Mouse (Mus musculus): ENCODE results near the gene Mrpl36. TPM values are rescaled to one million over a fixed set of nuclear protein-coding genes. Genes with fewer than 3 reads are reported as not detected.

Mrpl36 gene
- 156 and 168 TPM in 2 replicates for polyA plus RNA-seq (2012; rRNA removed)

DNA sequence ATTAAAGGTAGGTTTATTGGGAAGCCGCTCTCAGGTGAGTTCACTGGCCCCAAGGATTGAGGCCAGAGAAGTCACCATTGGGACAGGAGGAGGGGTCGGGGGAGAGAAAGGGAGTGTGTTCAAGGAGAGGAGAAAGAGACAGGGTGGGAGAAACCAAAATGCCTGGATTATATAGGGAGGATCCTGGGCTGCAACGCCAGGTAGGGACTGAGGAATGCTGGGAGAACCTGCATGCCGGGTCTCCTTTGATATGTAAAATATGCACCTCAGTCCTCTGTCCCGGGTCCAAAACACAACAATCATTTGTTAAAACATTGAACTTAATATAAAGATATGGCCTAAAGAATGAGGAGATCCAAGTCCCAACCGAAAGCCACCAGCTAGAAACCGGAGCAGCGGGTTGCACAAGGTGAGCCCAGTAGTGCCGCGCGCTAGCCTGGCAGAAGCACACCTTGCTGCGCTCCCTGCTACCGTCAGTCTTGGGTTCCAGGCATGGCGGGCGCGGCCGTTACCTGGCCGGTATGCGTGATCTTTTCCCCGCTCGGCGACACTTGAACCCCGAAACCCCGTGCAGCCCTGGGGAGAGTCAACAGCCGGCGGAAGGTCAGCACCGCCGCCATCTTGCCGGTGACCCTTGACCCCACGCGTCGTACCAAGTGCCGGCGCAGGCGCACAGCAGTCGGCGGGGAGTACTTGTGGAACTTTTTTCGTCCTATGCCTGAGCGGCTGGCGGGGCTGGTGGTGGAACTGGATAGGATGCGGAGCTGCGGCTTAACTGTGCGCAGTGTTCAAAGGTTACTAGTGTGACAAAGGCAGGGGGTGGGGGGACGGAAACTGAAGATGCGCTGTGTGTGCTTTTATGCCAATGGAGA lies at the start of gene Mrpl36, which contains the start of gene Ndufs6:
Mrpl36 (plus strand) TSS at position 687 of the 872 bp plus-strand sequence.
Ndufs6 (minus strand) TSS at position 716 of the 872 bp plus-strand sequence.

Other genes starting within 250 kb of the Mrpl36 start
- gene Irx4, start 68.0 kb upstream of the Mrpl36 start, polyA plus RNA-seq (2012; rRNA removed), result 0.08 and 0.28 TPM in 2 replicates
- 63.5 and 71.9 TPM in 2 replicates for gene Ndufs6, start within 50 bp of the Mrpl36 start, polyA plus RNA-seq (2012; rRNA removed)
- gene Lpcat1, start 138.7 kb downstream of the Mrpl36 start, polyA plus RNA-seq (2012; rRNA removed), result 22.7 and 24.8 TPM in 2 replicates
- 0.02 and 0.05 TPM in 2 replicates for gene Slc6a3, start 208.2 kb downstream of the Mrpl36 start, polyA plus RNA-seq (2012; rRNA removed)